Mouse (Mus musculus): Measurements from ENCODE around the gene Dynll2. TPM values are rescaled to one million over a fixed set of nuclear protein-coding genes. Genes with fewer than 3 reads are reported as not detected.

The Dynll2 gene
- polyA plus RNA-seq, 1 experiment, result 64.9 TPM

DNA sequence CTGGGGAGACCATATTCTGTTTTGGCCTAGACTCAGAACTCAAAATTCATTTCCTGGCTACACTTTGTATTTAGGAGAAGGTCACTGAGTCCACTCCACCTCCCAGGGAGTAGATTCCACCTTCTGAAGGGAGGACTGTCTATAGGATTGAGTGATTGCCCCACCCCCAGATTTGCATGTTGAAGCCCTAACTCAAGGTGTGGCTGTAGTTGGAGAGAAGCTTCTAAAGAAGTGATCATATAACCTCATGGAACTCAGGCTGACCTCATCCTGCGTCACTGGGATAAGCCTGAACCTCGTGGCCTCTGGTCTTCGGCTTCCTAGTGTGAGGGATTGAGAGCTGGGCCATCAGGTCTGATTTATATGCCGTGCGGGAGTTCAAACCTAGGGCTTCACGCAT lies 28.5 kb upstream of the Dynll2 start:
- no peak for TF ChIP-seq POLR2A (IDR thresholded peaks at IDR 0.05; ENCODE audit: borderline replicate concordance, low read depth, low read length)
- no peak for TF ChIP-seq CTCF (IDR thresholded peaks at IDR 0.05; ENCODE audit: low read depth, low read length)
- Histone ChIP-seq H3K4me1 (ENCODE audit: control insufficient read depth, insufficient read depth, low read length) (peaks cover 5% of the 10 kb centered on the region; the same call in 1 of the 2 replicates), H3K4me3 (ENCODE audit: insufficient read depth, low read length) (no peak overlapping the region), H3K27ac (ENCODE audit: insufficient read depth, low read depth, low read length) (no peak overlapping the region)

- no peak overlapping the region for H3K4me3 ChIP-seq (ENCODE audit: insufficient read depth, low read length)
- TF ChIP-seq CTCF (IDR thresholded peaks at IDR 0.05; ENCODE audit: low read depth, low read length) (no peak), POLR2A (IDR thresholded peaks at IDR 0.05; ENCODE audit: borderline replicate concordance, low read depth, low read length) (no peak)
- peaks cover 5% of the 10 kb centered on the region; the same call in 1 of the 2 replicates for H3K4me1 ChIP-seq (ENCODE audit: control insufficient read depth, insufficient read depth, low read length)
- H3K27ac ChIP-seq (ENCODE audit: insufficient read depth, low read depth, low read length), result no peak overlapping the region
These were observed 27.8 kb upstream of the Dynll2 start for GRCm38 (mm10) chr11:88015161-88015560.

GRCm38 (mm10) chr11:88013632-88014031 lies 26.3 kb upstream of the Dynll2 start:
- TF ChIP-seq POLR2A (IDR thresholded peaks at IDR 0.05; ENCODE audit: borderline replicate concordance, low read depth, low read length), result no peak
- TF ChIP-seq CTCF (IDR thresholded peaks at IDR 0.05; ENCODE audit: low read depth, low read length), result no peak
- Histone ChIP-seq H3K4me1 (ENCODE audit: control insufficient read depth, insufficient read depth, low read length) (peaks cover 9% of the 10 kb centered on the region), H3K27ac (ENCODE audit: insufficient read depth, low read depth, low read length) (no peak overlapping the region), H3K4me3 (ENCODE audit: insufficient read depth, low read length) (no peak overlapping the region)

- TF ChIP-seq CTCF (IDR thresholded peaks at IDR 0.05; ENCODE audit: low read depth, low read length), result no peak
- TF ChIP-seq POLR2A (IDR thresholded peaks at IDR 0.05; ENCODE audit: borderline replicate concordance, low read depth, low read length), result no peak
- Histone ChIP-seq H3K27ac (ENCODE audit: insufficient read depth, low read depth, low read length) (no peak overlapping the region), H3K4me3 (ENCODE audit: insufficient read depth, low read length) (no peak overlapping the region), H3K4me1 (ENCODE audit: control insufficient read depth, insufficient read depth, low read length) (peaks cover 10% of the 10 kb centered on the region)
These were observed 25.4 kb upstream of the Dynll2 start for GRCm38 (mm10) chr11:88012621-88013244.

- H3K4me3 ChIP-seq (ENCODE audit: insufficient read depth, low read length), result no peak overlapping the region
- peaks cover 10% of the 10 kb centered on the region for H3K4me1 ChIP-seq (ENCODE audit: control insufficient read depth, insufficient read depth, low read length)
- no peak for TF ChIP-seq POLR2A (IDR thresholded peaks at IDR 0.05; ENCODE audit: borderline replicate concordance, low read depth, low read length)
- no peak for TF ChIP-seq CTCF (IDR thresholded peaks at IDR 0.05; ENCODE audit: low read depth, low read length)
- no peak overlapping the region for H3K27ac ChIP-seq (ENCODE audit: insufficient read depth, low read depth, low read length)
These were observed 24.6 kb upstream of the Dynll2 start for GRCm38 (mm10) chr11:88011914-88012419.

- Histone ChIP-seq H3K4me1 (ENCODE audit: control insufficient read depth, insufficient read depth, low read length) (peaks cover 10% of the 10 kb centered on the region), H3K4me3 (ENCODE audit: insufficient read depth, low read length) (no peak overlapping the region), H3K27ac (ENCODE audit: insufficient read depth, low read depth, low read length) (no peak overlapping the region)
- no peak for TF ChIP-seq CTCF (IDR thresholded peaks at IDR 0.05; ENCODE audit: low read depth, low read length)
- TF ChIP-seq POLR2A (IDR thresholded peaks at IDR 0.05; ENCODE audit: borderline replicate concordance, low read depth, low read length), result no peak
These were observed 24.0 kb upstream of the Dynll2 start for GRCm38 (mm10) chr11:88011208-88011913.

DNA sequence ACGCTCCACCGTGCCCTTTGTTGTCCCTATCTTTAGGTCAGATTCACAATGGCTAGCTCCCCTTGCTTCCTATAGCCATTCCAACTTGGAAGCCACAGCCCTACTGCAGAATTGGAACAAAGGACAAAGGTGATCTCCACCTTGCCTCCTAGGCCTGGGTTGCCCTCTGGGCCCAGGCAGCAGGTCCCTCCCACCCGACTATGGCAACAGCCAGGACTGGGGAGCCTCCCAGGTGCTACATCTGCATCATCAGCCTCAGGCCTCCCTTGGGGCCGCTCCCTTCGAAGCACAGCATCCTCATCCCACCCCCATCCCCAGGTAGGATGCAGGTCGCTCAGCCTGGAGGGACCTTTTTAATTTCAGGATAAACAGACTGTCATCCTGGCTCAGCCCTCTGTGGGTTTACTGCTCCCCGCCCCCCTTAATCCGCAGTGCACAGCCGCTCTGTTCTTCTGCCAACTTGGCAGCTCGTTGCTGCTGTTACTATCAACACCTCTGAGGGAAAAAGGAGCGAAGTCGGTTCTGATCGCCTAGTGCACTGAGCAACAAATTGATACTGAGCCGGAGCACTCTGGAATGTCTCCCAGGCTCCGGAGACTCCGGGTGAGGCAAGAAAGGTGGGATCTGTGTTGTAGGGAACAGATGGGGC lies 22.3 kb upstream of the Dynll2 start:
- H3K4me3 ChIP-seq (ENCODE audit: insufficient read depth, low read length), result no peak overlapping the region
- peaks cover 10% of the 10 kb centered on the region for H3K4me1 ChIP-seq (ENCODE audit: control insufficient read depth, insufficient read depth, low read length)
- TF ChIP-seq POLR2A (IDR thresholded peaks at IDR 0.05; ENCODE audit: borderline replicate concordance, low read depth, low read length), result no peak
- TF ChIP-seq CTCF (IDR thresholded peaks at IDR 0.05; ENCODE audit: low read depth, low read length), result no peak
- no peak overlapping the region for H3K27ac ChIP-seq (ENCODE audit: insufficient read depth, low read depth, low read length)

DNA sequence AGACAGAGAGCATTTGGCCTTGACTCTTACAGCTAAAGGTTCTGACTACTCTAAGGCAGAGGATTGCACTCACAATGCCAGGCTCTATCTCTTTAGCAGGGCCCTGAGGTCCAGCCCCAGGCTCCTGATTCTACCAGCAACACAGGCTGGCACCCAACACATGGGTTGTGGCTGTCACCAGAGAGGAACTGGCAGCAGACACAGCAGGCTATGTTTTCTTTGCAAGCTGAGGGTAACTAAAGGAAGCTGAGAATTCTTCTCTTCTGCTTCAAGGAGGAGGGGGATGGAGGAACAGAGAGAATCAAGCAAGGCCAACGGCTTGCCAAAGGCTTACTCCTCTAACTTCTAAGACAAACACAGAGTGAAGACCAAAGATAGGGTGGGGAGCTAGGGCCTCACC lies 21.3 kb upstream of the Dynll2 start:
- TF ChIP-seq POLR2A (IDR thresholded peaks at IDR 0.05; ENCODE audit: borderline replicate concordance, low read depth, low read length) (no peak), CTCF (IDR thresholded peaks at IDR 0.05; ENCODE audit: low read depth, low read length) (no peak)
- H3K4me1 ChIP-seq (ENCODE audit: control insufficient read depth, insufficient read depth, low read length), result peaks cover 10% of the 10 kb centered on the region
- no peak overlapping the region for H3K4me3 ChIP-seq (ENCODE audit: insufficient read depth, low read length)
- H3K27ac ChIP-seq (ENCODE audit: insufficient read depth, low read depth, low read length), result no peak overlapping the region

GRCm38 (mm10) chr11:88004123-88004522 lies 16.8 kb upstream of the Dynll2 start:
- Histone ChIP-seq H3K4me3 (ENCODE audit: insufficient read depth, low read length) (no peak overlapping the region), H3K4me1 (ENCODE audit: control insufficient read depth, insufficient read depth, low read length) (peaks cover 6% of the 10 kb centered on the region), H3K27ac (ENCODE audit: insufficient read depth, low read depth, low read length) (no peak overlapping the region)
- no peak for TF ChIP-seq POLR2A (IDR thresholded peaks at IDR 0.05; ENCODE audit: borderline replicate concordance, low read depth, low read length)
- no peak for TF ChIP-seq CTCF (IDR thresholded peaks at IDR 0.05; ENCODE audit: low read depth, low read length)

GRCm38 (mm10) chr11:88002738-88003137 lies 15.4 kb upstream of the Dynll2 start:
- Histone ChIP-seq H3K4me1 (ENCODE audit: control insufficient read depth, insufficient read depth, low read length) (no peaks in the 10 kb centered on the region), H3K4me3 (ENCODE audit: insufficient read depth, low read length) (no peak overlapping the region), H3K27ac (ENCODE audit: insufficient read depth, low read depth, low read length) (no peak overlapping the region)
- TF ChIP-seq POLR2A (IDR thresholded peaks at IDR 0.05; ENCODE audit: borderline replicate concordance, low read depth, low read length) (no peak), CTCF (IDR thresholded peaks at IDR 0.05; ENCODE audit: low read depth, low read length) (no peak)
